Mouse (Mus musculus) right cerebral cortex, adult 2 months (tissue): ENCODE data around the gene Hs3st2.
A peak's percentile ranks its signal among the peaks of the same experiment; 100 is the strongest.

Source experiments
- DNase-seq, 2 experiments: peaks; one replicate each; pipeline ENCODE4 v3.0.0; 2021 to 2022; ENCODE audit warnings: low spot score in 2 of 2

The Hs3st2 gene

DNA sequence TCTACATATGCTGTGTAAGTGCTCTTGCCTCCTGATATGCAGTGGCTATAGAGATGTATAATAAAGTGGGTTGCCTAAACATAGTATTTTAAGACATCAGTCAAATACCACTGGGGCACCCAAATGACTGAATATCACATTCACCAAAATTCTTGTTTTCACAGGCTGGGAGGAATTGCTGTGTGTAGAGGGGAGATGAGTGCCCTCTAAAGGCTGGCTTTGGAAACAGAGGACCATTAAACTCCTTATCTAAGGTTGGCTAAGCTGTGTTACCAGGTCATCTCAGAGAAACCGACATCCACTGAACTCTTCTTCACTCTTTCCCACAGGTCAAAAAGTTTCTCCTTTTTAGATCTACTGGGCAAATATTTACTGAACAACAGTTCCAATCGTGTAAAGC is 150.8 kb downstream of the Hs3st2 start:
- DNase-seq, result peak in 1 of 2 experiments; percentile 31

DNA sequence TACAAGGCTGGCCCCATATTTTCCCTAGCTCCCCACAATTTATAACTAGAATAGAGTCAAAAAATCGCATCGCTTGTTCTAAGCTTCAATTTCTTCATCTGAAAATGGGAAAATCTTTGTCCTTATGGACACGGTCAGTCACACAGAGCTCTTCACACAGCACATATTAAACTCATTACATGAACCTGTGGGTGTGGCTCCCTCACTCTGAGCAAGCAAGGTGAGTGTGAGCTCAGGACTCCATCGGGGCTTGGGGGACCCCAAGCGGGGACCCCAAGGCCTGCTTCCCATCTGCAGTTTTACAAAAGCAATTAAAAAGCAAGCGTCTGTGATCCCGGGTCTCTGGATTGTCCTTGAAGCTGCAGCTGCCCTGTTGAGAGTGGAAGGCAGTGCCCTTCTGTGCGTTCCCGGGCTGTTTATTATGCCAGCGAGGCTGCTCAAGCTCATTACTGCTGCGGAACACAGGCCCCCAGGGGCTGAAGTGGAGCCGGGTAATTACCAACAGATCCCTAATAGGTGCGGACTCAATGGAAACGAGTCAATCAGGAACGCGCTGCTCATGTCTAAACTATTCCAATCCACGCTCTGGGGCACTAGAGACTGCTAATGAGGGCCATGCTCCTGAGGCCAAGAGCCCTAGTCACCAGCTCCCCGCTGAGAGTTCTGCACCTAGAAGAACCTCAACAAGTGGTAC is 157.8 kb downstream of the Hs3st2 start:
- peak in 1 of 2 experiments; percentile 21 for DNase-seq
